Mouse (Mus musculus): ENCODE results near the gene Soga3.

DNA sequence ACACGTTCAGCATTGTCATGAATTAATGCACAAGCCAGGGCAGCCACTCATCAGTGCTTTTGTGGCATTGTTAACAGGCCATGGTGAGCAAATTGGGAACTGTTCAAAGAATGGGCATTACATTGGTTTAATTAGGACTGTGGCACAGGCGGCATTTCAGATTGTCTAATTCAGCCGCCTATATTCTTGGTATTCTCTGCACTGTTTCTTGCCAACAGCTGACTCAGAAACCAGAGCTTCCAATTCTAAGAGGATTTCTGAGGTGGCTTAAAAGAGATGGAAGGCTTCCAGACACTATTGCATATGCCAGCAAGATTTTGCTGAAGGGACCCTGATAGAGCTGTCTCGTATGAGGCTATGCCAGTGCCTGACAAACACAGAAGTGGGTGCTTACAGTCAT lies 33.2 kb downstream of the Soga3 start:
- TF ChIP-seq GATA1 (IDR thresholded peaks at IDR 0.05; ENCODE audit: low read length), result no peak
- no peak for TF ChIP-seq TAL1 (IDR thresholded peaks at IDR 0.05; ENCODE audit: low read length)
